Mouse (Mus musculus) kidney, adult 2 months (tissue): ENCODE measurements around the gene Tbc1d7.

Source experiments
- CTCF ChIP-seq: fragments of 200-500 bp; conservative IDR thresholded peaks from 2 replicates; pipeline ENCODE4 v1.5.1; 2011; ENCODE audit warnings: low read depth, mild to moderate bottlenecking, control low read depth, low read length, moderate library complexity, mixed read lengths; ENCODE audit not compliant: insufficient read depth, insufficient read length
- POLR2A ChIP-seq: fragments of 200-500 bp; IDR thresholded peaks from one replicate; pipeline ENCODE4 v1.6.1; 2011; ENCODE audit warnings: low read depth, low read length, control low read depth

DNA sequence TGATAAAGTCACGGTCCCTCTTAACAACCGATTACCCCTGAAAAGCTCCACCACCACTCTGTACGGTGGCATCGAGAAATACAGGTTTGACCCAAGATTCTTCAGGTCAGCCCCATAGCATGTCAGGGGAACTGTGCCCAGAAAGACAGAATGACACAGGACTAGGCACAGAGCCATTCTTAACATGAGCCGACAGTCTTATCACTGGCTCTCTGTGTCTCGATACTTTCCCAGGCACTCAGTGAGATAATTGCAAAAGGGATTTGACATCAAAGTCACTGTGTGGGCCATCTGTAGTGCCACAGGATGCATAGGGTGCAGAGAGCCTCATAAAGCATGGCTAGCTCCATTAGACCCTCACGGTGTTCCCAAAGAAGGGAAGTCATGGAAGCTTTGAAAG is 37.9 kb downstream of the Tbc1d7 start:
- TF ChIP-seq CTCF: no peak
- no peak for TF ChIP-seq POLR2A
